Mouse (Mus musculus): Measurements from ENCODE around the gene Bach2.

The Bach2 gene

DNA sequence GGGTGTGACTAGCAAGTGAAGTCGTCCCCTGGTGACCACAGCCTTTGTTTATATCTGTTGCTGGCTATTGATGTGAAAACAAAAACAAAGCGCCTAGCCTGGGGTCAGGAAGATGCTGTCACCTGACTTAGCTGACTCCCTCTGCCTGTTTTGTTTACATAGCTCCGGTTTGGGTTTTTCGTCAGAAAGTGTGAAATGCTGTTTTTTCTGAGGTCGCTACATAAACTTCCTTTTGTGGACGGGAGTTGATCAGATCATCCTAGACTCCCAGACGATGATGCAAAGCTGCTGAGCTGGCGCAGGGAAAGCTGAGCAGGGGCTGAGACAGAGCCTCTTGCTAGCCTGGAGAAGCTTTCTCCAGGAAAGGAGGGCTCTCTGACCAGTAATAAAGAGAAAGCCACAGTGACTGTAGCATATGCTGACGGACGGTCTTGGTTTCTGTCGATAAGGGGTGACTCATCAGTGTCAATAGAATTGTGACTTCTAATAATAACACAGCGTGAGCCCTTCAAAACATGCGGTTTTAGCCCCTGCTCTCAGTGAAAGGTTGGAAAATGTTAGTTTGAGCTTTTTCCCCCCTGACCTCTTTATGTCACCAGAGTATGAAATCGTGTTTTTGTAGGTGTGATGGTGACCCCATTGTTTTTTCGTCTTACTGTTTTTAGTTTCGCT lies 11.9 kb downstream of the Bach2 start:
- DNase-seq (ENCODE audit: low spot score in 2 of 2) = no peak

DNA sequence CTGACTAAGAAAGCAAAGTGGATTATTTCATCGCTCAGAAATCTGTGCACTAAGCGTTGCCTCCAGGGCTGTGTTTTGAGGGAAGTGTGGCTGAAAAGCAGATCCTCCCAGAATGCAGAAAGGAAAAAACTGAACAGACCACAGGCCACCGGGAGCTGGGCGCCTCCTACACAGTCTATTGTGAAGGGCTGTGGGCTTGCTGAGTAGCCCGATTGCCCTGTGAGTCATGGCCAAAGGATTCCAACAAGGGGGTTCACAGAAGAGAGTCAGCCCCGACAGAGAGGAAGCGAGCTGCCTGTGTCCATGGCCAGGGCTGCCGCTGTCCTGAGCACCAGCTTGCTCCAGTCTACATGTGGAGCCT lies 12.4 kb downstream of the Bach2 start:
- DNase-seq (ENCODE audit: low spot score in 2 of 2) = no peak

DNA sequence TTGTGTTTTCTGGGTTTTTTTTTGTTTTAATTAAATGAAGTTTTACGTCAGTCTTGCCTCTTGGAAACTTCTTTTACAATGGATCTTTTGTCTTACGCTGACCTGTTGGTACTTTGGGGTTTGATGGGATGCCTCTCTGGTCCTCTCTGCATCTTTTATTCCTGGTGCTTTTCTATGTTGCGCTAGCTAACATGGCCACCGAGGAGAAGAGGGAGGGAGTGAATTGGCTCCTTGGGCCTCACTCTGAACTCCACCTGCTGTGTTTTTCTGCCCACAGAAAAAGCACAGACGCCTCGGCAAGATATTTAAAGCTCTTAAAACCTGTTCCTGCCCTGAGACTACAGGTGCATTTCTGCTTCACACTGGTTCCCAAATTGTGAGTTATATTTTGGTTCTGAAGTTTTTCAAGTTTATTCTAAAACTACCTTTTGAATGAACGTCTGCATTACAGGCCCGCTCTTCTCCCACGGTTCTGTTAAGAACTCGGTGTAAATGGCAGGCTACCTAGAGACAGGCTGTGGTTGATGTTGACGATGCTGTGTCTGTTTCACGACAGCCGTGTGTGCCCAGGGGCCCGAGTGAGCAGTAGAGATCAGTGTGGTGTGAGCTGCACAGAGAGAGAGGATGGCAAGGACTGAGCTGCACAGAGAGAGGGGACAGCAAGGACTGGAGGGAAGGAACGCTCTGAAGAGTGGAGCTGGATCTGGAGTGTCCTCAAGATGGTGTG lies 13.5 kb downstream of the Bach2 start:
- DNase-seq (ENCODE audit: low spot score in 2 of 2) = no peak

DNA sequence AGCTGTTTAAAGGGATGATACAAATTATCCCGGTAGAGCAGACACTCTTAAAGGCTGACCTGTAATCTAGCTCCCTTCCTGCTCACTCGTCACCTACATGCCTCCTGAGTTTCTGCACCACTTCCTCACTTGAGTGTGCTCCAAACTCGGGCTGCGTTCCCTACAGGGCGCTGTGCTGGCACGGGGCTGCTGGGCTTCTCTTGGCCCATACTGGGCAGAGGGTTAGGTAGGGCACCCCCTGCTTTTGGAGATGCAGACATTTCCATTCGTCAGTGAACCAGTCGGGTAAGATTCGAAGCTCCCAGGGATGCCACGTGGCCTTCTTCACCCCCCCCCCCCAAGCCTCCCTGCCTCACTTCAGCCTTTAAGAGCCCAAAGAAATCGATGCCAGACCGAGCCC lies 19.1 kb downstream of the Bach2 start:
- DNase-seq (ENCODE audit: low spot score in 2 of 2) = no peak

DNA sequence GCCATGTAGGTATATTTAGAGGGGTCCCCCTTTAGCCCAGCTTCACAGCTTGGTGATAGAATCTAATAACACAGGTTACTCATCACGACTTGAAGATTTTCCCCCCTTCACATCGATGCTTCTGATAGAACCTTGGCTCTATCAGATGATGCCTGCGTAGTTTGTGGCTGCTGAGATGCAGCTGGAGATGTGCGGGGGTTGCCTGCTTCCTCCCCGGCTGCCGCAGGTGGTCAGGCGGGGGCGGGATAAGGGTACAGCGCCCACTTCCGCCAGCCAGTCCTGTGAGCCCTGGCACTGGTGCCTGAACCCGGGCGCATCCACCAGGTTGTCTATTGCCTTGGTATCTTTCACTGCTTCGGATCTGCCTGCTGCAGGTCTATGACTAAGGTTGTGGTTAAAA lies 19.5 kb downstream of the Bach2 start:
- DNase-seq (ENCODE audit: low spot score in 2 of 2) = peak in 1 of 2 experiments; percentile 71

DNA sequence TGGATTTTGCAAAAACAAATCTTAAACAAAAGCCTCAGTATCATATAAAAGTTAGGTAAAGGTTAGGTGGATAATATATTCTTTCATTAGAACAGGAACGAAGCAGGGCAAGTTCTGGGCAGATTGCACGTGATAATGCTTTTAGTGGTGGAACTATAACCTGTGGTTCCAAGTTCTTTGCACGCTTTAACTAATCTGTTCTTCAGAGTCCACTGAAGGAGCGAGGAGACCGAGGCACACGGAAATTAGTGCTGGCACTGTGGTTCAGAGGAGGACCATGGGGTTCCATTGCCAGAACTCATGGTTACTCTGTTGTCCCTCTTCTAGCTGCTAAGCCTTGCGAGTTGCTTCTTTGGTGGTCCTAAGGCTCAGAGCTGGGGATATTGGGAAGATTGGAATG lies 20.0 kb downstream of the Bach2 start:
- no peak for DNase-seq (ENCODE audit: low spot score in 2 of 2)

DNA sequence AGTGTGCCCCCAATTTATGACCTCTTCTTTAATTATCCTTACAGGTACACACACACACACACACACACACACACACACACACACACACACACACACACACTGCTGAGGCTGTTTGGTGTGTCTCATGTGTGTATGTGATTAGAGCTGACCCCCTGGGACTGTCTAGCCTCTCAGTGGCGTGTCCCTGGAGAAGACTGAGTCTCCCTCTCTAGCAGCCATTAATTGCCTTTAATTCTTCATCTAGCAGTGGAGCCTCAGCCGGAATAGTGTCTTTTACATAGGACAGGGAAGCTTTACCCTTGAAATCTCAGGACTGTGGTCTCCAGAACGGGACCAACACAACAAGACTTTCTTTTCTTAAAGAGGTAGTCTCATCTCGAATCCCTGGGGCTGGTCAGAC lies 22.3 kb downstream of the Bach2 start:
- DNase-seq (ENCODE audit: low spot score in 2 of 2) = no peak

DNA sequence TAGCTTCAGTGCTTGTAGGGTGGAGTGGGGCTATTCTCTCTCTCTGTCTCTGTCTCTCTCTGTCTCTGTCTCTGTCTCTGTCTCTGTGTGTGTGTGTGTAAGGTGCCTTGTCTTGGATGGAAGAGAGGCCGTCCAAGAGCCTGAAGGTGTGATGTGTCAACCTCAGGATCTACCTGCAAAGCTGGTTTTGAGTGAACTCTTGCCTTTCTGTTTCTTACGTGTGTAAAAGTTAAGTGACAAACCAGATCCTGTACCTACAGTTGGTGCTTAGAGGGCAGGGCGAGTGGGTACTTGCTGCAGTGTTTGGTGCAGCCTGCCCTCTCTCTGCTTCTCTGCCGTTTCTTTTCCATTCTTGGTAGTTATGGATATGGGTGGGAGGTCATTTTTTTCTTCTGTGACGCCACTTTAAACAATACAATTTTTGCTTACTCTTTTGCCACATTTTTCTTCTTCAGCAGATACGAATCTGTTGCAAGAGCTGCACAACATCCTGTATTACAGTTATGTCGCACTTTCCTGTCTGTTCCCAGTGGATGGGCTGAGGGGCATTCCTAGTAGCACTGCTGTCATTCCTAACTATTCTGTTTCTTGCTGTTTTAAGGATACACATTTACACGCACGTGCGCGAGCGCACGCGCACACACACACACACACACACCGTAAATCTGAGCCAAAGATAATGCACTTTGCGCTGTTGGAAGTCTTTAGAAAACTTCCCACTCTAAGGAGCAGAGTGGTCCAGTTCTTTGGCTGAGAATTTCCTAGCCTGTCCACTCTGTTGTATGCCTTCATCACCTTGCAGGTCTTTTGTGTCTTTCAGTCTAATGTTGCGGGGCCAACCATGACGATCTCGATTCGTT lies 24.5 kb downstream of the Bach2 start:
- no peak for DNase-seq (ENCODE audit: low spot score in 2 of 2)

DNA sequence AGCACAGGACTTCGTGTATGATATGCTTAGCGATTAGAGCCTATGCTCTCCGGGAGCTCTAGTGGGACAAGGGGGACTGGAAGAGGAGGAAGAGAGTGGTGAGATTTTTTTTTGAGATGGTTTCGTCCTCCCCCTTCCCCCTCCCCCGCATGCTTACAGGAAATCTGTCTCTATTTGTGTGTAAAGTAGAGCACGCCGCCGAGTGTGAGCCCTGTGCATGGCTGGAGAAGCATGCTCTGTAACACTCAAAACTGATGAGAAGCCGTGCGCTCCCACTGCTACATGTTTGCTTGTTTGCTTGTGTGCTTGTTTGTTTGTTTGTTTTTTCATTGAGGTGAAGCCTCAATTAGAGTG lies 25.1 kb downstream of the Bach2 start:
- DNase-seq (ENCODE audit: low spot score in 2 of 2) = no peak

DNA sequence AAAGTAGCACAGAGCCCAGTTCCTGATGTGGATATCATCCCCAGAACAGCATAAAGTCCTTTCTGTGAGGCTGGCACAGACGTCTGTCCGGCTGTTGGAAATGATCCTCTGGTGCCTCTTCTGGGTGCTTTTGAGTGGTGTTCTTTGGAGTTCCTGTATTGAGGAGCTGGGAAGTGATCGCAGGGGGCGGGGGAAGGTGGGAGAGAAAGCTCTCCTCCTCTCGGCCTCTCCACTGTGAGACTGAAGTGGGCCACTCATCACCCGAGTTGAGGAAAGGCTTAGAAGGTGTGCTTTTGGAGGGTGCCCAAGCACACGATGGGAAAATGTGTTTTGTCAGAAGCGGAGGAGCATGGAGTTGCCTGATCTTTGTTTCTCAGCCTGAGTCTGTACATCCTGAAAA lies 26.3 kb downstream of the Bach2 start:
- no peak for DNase-seq (ENCODE audit: low spot score in 2 of 2)

DNA sequence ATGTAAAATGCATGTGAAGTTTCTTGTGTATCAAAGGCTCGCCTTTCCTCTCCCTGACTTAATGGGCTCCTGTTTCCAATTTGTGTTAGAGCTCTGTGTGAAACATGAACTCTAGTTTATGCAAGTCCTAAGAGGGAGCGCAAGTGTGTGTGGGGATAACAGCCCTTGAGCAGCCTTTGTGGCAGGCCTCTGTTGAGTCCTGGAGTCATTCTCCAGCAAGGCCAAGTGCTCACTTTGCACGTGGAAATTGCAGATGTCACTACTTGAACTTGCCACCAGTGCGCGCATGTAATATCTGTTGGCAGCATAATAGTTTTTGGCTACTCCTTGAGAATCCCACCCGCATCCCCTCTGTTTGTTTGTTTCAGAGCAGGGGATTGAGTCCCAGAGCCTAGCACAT lies 28.1 kb downstream of the Bach2 start:
- DNase-seq (ENCODE audit: low spot score in 2 of 2) = no peak

DNA sequence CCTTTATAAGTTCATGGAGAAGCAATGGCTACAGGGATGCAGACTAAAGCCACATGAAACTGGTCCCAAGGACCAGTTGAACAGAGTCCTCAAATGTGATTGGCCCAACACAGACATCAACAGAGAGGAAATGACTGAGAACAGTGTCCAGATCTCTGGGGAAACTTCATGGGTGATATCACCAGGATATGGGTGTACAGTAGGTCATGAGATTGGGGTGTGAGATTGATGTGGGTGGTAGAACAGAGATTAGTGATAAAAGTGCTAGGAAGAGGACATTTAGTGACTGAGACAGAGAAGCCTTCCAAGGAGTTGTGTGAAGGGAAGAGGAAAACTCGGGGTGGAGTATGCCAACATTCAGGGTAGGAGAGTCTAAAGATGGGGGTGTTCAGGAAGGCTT lies 29.4 kb downstream of the Bach2 start:
- DNase-seq (ENCODE audit: low spot score in 2 of 2) = no peak

DNA sequence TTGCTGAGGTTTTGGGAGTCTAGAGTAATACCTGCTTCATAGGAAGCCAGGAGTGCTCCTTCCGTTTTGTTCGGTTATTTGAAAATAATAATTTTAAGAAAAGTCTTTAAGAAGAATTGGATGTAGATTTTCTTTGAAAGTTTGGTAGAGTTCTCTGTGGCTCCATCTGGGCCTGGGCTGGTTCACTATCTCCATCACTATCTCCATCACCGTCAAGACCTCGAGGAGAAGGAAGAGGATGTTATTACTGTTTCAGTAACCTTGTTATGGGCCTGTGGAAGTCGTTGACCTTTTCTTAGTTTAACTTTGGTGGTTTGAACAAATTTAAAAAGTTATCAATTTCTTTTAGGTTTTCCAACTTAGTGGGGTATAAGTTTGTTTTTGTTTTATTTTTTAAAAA lies 33.8 kb downstream of the Bach2 start:
- no peak for DNase-seq (ENCODE audit: low spot score in 2 of 2)

DNA sequence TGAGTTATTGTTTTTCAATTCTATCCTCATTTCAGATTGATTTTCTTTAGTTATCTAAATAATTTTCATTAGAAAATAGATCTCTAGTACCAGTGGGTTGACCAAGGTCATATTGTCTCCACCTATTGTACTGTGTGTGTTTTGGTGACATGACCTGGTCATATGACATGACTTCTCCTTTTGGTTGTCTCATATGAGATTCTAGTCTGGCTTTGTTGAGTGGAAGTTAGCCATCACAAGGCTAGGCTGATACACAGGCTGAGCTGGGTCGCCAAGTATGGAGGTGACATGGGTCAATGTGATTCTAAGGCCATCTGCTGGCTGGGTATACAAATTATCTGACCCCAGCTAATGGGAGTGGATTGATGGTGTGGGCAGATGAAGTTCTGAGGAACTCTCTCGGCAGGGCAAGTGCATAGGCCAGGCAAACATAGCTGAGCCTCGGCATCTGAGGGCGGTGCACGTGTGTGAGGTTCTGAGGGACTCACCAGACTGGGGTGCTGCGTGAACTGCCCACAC lies 36.2 kb downstream of the Bach2 start:
- no peak for DNase-seq (ENCODE audit: low spot score in 2 of 2)

DNA sequence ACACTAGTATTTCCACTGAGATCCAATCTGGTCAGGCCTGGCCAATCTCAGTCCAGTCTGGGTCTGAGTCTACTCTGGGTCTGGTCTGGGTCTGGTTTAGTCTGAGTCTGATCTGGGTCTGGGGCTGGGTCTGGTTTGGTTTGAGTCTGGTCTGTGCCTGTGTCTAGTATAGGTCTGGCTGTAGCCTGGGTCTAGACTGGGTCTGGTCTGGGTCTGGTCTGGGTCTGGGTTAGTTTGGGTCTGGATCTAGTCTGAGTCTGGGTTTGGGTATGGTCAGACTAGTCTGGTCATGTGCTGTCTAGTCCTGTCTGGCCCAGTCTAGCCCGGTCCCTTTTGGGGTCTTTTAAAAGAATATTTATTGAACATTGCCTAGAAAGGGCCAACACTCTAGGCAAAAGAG lies 41.2 kb downstream of the Bach2 start:
- DNase-seq (ENCODE audit: low spot score in 2 of 2) = no peak

DNA sequence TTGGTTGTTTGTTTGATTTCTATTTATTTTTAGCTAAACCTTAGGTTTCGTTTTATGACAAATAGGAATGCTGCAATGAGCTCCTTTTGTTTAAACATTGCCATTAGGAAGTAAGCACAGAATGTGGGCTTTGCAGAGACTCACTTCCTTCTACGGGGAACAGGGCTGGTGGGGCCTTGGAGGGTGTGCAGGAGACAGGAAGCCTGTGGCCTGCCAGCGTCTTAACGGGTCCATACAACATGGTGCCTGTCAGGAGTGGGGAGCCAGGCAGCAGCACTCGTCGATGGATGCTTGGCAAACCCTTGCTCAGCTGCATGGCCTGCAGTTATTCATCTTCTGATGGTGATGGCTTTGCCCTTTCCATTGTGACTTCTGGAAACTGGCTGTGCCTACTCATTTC lies 41.8 kb downstream of the Bach2 start:
- DNase-seq (ENCODE audit: low spot score in 2 of 2) = no peak

DNA sequence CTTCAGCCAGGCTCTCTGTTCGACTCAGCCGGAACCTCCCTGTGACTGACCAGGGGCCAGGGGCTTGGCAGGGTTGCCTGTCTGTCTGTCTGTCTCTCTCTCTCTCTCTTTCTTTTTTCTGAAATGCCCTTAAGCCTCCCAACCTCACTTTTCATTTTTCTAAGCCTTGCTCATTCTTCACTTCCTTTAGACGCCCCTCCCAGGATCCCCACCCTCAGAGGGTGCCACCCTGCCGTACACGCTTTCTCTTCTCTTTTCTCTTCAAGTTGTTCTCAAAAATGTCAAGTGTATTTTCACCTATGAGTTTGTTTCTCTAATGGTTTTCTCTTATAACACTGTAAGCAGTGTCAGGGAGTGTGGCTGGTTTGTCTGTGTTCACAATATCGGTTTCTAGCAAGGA lies 42.7 kb downstream of the Bach2 start:
- no peak for DNase-seq (ENCODE audit: low spot score in 2 of 2)

DNA sequence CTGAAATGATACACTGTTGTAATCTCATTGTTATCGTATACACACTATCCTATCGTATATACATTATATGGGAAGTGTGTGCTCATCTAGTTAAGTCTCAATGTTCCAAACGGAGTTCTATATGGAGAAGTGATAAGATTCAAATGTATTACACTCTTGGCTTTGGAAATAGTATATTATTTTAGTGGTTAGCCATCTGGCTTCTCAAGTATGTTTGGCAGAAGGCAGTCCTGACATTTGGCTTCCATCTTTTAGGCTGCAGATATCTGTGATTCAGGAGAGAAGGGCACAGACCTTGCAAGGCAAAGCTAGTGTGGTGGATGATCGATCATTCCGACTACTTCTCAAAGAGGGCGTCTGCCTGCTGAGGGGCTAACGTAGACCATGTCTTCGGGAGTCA lies 47.8 kb downstream of the Bach2 start:
- no peak for DNase-seq (ENCODE audit: low spot score in 2 of 2)

DNA sequence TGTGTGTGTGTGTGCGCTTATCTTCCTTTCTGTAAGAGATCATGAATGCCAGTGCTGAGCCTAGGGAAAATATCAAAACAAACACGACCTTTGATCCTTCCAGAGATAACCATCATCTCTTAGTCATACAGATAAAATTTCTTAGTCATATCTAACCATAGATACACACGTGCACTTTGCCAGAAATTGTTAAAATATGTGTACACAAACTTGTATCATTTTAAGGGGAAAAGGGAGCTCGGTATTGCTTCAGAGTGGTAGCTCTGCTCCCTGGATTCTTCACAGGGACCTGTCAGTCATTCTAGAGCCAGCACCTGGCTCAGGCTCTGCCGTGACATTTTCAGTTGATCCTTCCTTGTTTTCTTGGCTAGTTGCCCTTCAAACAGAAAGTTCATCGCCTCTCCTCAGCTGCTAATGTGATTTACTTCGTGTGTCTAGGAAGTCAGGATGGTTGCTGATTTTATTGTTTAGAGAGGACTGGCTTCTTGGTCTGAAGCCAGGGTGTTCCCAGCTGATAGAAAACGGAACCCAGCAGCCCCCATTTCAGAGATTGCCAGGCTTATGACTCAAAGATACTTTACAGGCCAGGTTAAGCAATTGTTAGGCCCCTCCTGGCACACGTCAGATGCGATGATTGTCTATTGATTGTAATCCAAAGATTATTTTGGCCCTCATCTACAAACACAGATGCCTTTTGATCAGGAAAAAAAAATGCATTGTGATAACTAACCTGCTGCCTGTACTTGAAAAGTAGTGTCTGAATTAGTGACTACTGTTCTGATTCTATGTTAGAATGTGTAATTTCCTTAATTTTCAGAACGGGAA lies 49.6 kb downstream of the Bach2 start:
- no peak for DNase-seq (ENCODE audit: low spot score in 2 of 2)

DNA sequence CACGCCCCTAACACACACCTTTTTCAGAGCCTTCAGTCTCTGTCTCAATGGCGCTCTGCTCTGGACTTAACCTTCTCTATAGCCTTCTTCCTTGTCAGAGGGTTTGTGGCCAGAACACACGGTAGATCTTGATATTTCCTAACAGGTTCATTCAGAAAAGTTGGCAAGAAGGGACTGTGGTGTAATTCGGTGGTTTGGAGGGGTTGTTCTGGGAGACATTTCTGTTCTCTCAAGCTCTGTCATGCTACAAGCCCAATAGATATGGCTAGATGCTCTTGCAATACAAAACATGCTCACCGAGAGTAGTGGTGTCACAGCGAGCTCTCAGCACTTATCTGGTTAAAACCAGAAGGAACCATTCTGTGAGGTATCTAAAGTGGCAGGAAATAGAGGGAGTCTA lies 51.2 kb downstream of the Bach2 start:
- DNase-seq (ENCODE audit: low spot score in 2 of 2) = no peak

DNA sequence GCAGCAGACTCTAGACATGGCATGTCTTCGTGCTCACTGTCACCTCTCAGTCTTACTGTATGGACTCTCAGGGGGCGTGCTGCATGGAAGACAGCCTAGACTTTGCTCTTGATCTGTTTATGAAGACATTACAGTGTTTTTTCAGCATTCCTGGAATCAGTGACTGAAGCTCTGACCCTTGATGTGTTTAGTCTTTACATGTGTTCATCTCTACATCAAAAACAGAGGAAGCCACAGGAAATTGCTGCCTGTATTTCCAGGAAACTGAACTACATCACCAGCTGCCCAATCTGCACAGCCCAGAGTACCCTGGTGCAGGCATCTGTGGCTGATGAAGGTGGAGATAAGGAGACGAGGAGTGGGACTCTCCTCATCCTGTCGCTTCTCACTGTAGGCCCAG lies 52.8 kb downstream of the Bach2 start:
- DNase-seq (ENCODE audit: low spot score in 2 of 2) = no peak

DNA sequence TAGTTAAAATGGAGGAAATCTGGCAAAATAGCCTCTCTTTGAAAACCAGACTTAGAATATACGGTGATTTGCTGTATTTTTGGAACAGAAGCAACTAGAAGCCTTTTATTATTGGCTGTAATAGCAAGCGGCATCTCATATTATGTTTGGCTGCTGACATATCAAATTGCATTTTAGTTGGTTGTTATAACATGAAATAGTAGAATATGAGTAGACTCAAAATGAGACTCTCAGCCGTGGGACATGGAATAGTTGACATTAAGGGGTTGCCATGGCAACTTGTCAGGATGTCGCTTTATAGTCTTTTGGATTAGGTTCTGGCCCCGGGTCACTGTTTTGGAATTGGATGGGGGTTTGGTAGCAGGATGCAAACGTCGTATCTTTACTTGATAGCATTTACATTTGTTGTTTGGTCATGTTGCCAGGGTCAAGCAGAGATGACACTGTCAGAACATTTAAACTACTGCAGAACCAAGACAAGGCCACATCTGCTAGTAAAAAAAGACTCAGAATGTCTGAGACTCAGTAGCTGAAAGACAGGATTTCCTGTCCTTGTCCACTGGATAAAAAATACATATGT lies 55.2 kb downstream of the Bach2 start:
- no peak for DNase-seq (ENCODE audit: low spot score in 2 of 2)

Measured in spleen, postnatal 10 days (tissue).